Mouse (Mus musculus) limb, embryonic 11.5 days (tissue): ENCODE measurements around the gene Cfap77. TPM values are rescaled to one million over a fixed set of nuclear protein-coding genes. Genes with fewer than 3 reads are reported as not detected.
"Not testable (repeated sequence)": the region's sequence is repeated elsewhere in the genome, so short reads cannot be mapped to it uniquely, and the experiment has no call there.

Experiments
- ATAC-seq: fragments of 200-750 bp; cut with Nextera tagmentation; 2 replicates; pipeline ENCODE4 v1.8.0; 2017; ENCODE audit warnings: low read depth; ENCODE audit not compliant: insufficient number of reproducible peaks, low FRiP score, low TSS enrichment
- DNase-seq: peaks from one replicate; pipeline ENCODE4 v3.0.0-alpha.2; 2015; ENCODE audit warnings: low spot score
- H3K27ac ChIP-seq: fragments of 300-500 bp; sonication (generic); replicated peaks from 2 replicates; pipeline ENCODE4 v1.5.1; 2014; ENCODE audit warnings: low read depth, mild to moderate bottlenecking, low read length
- H3K27me3 ChIP-seq: fragments of 300-500 bp; sonication (generic); 2 replicates; pipeline ENCODE4 v1.6.1; 2014; ENCODE audit warnings: mild to moderate bottlenecking, low read length, mixed read lengths; ENCODE audit not compliant: control insufficient read depth, insufficient read depth
- H3K36me3 ChIP-seq: fragments of 300-500 bp; sonication (generic); 2 replicates; pipeline ENCODE4 v1.6.1; 2014; ENCODE audit warnings: mild to moderate bottlenecking, low read length, moderate library complexity, mixed read lengths; ENCODE audit not compliant: control insufficient read depth, insufficient read depth
- H3K4me1 ChIP-seq: fragments of 300-500 bp; sonication (generic); 2 replicates; pipeline ENCODE4 v1.6.1; 2014; ENCODE audit warnings: low read length, mixed read lengths; ENCODE audit not compliant: control insufficient read depth, insufficient read depth
- H3K4me2 ChIP-seq: fragments of 300-500 bp; sonication (generic); 2 replicates; pipeline ENCODE4 v1.6.1; 2014; ENCODE audit warnings: low read depth, mild to moderate bottlenecking, moderate library complexity; ENCODE audit not compliant: severe bottlenecking
- H3K4me3 ChIP-seq: fragments of 300-500 bp; sonication (generic); 2 replicates; pipeline ENCODE4 v1.5.1; 2014; ENCODE audit warnings: low read depth, low read length
- H3K9ac ChIP-seq: fragments of 300-500 bp; sonication (generic); 2 replicates; pipeline ENCODE4 v1.6.1; 2014; ENCODE audit warnings: mild to moderate bottlenecking, low read length
- H3K9me3 ChIP-seq: fragments of 300-500 bp; sonication (generic); 2 replicates; pipeline ENCODE4 v1.6.1; 2016; ENCODE audit warnings: low read length; ENCODE audit not compliant: control insufficient read depth
- WGBS: fragments of 180-500 bp; shearing (Covaris S2); extraction: QIAGEN DNeasy Blood & Tissue Kit; methylation state at CpG from one replicate; pipeline ENCODE4 v1.1.7; 2014; 5-methylcytosine and 5-hydroxymethylcytosine counted together
- polyA plus RNA-seq: library from polyadenylated mRNA; unstranded; fragments of >200 nt; fragmentation: Nextera tagmentation; extraction: Ambion mirVana; gene quantifications from 2 replicates; pipeline ENCODE4 v1.2.1, GENCODE M21; 2014

Gene Cfap77
- not detected in 2 replicates for polyA plus RNA-seq

DNA sequence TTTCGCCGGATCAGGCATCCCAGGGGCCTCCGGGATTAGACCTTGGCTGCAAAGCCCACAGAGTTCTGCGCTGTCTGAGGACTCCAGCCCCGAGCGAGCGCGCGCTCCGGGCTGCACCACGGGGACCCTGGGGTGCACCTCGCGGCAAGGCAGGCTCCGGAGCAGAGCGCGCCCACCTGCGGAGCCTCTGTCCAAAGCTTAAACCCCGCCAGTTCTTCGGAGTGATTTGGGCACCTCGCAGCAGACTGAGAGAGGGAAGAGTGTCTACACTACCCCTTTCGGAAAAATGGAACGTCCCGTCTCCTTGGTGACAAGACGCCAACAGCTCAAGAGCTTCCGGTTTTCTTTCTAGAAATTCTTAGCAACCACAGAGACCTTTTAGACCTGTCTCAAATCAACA lies at the start of gene Cfap77:
Cfap77 (minus strand) TSS at position 76 of the 400 bp plus-strand sequence.
- Histone ChIP-seq H3K9ac (peak within 1 kb of the TSS; percentile 67), H3K4me2 (peak within 1 kb of the TSS; percentile 75), H3K4me3 (peak within 1 kb of the TSS; percentile 33), H3K27ac (no peak within 1 kb of the TSS), H3K27me3 (peaks cover 9% of the 10 kb centered on the region), H3K4me1 (no peaks in the 10 kb centered on the region; the same call in 1 of the 2 replicates), H3K9me3 (no peaks in the 10 kb centered on the region), H3K36me3 (no peaks in the 10 kb centered on the region)
- DNase-seq (peak; percentile 70), ATAC-seq (no peak)
- 0% methylated on average over 25 of the region's 25 CpGs for WGBS

DNA sequence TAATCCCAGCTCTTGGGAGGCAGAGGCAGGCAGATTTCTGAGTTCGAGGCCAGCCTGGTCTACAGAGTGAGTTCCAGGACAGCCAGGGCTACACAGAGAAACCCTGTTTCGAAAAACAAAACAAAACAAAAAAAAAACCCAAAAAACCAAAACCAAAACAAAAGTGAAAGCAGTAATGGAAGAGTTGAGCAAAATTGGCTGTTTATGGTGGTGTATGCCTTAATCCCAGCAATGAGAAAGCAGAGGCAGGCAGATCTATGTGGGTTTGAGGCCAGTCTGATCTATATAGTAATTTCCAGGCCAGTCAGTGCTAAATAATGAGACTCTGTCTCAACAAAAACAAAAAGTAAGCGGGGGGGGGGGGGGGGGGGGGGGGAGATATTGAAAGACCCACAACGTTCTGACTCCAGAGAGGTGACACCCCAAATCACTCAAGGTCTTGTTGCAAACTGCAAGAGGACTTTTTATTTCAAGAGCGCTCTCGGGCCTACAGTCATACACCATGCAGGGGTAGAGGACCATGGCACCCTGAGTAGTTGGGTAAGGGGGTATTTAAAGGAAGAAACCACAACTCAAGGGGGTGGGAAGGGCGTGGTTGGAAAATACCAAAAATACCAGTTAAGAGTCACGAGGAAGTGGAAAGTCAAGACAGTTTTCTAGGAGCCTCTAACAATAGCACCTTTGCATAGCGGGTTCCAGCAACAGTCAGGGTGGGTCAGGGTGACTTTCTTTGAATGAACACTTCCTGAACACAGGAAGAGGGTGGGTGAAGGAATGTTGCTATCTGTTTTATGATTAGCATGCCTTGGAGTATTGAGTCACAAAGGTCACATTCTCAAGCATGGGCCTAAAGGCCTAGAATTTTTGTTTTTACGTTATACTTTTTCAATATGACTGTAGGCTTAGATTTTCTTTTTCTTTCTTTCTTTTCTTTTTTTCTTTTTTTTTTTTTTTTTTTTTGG lies 47.8 kb upstream of the Cfap77 start:
- not testable (repeated sequence) for H3K4me2 ChIP-seq, H3K9me3 ChIP-seq, H3K27me3 ChIP-seq, DNase-seq, H3K4me3 ChIP-seq, H3K9ac ChIP-seq, H3K4me1 ChIP-seq, H3K36me3 ChIP-seq, ATAC-seq, H3K27ac ChIP-seq
- WGBS = 83% methylated on average over 8 of the region's 10 CpGs

DNA sequence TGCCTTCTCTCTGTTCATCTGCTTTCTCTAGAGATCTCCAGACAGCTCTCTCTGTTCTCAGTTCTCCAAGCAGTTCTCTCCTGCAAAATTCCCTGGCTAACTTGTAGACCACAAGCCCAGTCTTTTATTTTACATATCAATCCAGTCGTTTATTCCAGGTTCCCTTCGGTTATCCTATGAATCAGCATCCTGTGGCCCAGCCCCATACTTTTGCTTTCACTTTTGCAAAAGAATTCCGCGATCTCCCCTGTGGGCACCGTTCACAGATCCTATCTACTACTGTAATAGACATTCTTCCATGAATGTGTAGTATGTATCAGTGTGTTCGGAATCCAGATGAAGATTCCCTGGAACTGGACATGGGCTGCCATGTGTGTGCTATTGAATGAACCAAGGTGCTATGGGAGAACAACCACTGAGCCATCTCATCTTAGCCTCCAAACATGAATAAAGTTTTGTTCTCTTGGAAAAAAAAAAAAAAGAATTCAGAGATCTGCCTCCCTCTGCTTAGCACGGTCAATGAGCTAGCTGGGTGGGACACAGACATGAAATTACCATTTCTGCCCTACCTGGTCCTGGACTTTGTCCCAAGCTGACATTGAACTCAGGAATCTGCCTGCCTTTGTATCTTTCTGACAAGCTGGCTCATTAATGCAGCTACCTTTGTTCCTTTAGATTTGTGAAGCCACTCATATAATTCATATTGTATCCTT lies 46.1 kb upstream of the Cfap77 start:
- H3K9me3 ChIP-seq = no peaks in the 10 kb centered on the region
- H3K4me1 ChIP-seq = no peaks in the 10 kb centered on the region
- no peaks in the 10 kb centered on the region for H3K27me3 ChIP-seq
- H3K4me3 ChIP-seq = no peak overlapping the region
- no peaks in the 10 kb centered on the region for H3K36me3 ChIP-seq
- no peak overlapping the region for H3K27ac ChIP-seq
- no peak overlapping the region for H3K4me2 ChIP-seq
- ATAC-seq = no peak
- no peak for DNase-seq
- H3K9ac ChIP-seq = no peak overlapping the region
- 77% methylated on average over 7 of the region's 7 CpGs for WGBS

DNA sequence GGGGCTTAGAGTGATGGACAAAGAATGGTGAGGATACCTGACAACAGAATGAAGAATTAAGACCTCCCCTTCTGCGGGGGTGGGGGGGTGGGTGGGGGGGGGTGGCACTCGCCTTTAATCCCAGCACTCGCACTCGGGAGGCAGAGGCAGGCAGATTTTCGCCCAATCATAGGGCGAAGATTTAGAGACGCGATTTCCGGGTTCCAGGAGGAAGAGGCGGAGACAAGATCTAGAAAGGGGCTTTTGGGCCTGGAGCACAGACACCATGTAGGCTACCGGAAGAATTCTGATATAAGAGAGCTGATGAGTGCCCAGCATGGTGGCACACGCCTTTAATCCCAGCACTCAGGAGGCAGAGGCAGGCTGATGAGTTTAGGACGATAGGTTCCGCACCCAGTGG lies 44.8 kb upstream of the Cfap77 start:
- H3K9ac ChIP-seq = no peak overlapping the region
- H3K4me1 ChIP-seq = no peaks in the 10 kb centered on the region
- H3K4me2 ChIP-seq = no peak overlapping the region
- DNase-seq (no peak), ATAC-seq (no peak)
- WGBS = 90% methylated on average over 14 of the region's 14 CpGs
- H3K27me3 ChIP-seq = no peaks in the 10 kb centered on the region
- H3K27ac ChIP-seq = no peak overlapping the region
- no peaks in the 10 kb centered on the region for H3K9me3 ChIP-seq
- no peak overlapping the region for H3K4me3 ChIP-seq
- no peaks in the 10 kb centered on the region for H3K36me3 ChIP-seq

DNA sequence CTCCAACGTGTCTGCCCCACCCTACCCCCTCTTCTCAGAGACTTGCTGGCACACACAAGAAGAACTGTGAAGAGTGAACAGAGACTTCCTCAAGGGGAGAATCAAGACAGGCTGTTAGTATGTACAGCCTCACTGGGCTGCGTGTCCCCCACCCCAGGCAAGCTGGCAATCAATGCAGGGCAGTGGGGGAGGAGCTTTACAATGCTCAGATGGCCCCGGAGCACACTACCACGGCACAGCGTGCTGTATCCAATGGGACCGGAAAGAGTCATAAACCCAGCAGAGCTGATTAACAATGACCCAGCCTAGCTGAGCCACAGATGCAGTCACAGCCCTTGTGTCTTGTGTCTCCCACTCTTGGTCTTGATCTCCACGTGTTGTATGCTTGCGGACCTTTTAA lies 43.9 kb upstream of the Cfap77 start:
- H3K9ac ChIP-seq = no peak overlapping the region
- 57% methylated on average over 8 of the region's 8 CpGs for WGBS
- H3K4me1 ChIP-seq = no peaks in the 10 kb centered on the region
- no peak overlapping the region for H3K27ac ChIP-seq
- H3K27me3 ChIP-seq = no peaks in the 10 kb centered on the region
- no peak for ATAC-seq
- H3K4me2 ChIP-seq = no peak overlapping the region
- no peaks in the 10 kb centered on the region for H3K9me3 ChIP-seq
- H3K36me3 ChIP-seq = no peaks in the 10 kb centered on the region
- DNase-seq = peak; percentile 25
- no peak overlapping the region for H3K4me3 ChIP-seq

DNA sequence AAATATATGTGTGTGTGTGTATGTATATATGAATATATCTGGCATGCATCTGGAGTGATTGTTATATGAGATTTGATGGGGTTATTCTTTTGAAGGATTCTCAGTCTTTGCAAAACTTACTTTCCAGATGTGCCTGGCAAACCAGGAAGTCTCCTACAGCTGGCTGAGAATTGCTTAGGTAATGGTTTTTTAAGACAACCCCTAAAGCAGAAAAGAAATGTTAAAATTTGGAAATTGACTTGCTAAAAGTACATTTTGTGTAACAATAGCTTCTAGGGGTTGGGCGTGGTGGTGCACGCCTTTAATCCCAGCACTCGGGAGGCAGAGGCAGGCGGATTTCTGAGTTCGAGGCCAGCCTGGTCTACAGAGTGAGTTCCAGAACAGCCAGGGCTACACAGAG lies 43.1 kb upstream of the Cfap77 start:
- H3K27me3 ChIP-seq, H3K4me2 ChIP-seq, H3K9ac ChIP-seq, H3K4me1 ChIP-seq, H3K4me3 ChIP-seq, H3K9me3 ChIP-seq, H3K36me3 ChIP-seq, DNase-seq, H3K27ac ChIP-seq, ATAC-seq: not testable (repeated sequence)
- WGBS = 95% methylated on average over 4 of the region's 5 CpGs

DNA sequence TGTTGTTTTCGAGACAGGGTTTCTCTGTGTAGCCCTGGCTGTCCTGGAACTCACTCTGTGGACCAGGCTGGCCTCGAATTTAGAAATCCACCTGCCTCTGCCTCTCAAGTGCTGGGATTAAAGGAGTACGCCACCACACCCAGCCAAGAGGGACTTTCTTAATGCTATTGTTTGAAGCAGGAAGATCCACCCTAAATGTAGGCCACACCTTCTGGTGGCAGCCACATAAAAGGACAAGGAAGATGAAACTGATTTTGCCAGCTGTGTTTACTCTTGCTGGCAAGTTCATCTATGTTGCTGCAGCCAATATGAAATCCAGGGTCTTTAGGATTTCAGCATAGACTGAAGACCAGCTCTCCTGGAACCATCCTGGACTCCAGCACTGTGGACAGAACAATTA lies 42.6 kb upstream of the Cfap77 start:
- ATAC-seq (no peak), DNase-seq (no peak)
- Histone ChIP-seq H3K9ac (no peak overlapping the region), H3K4me2 (no peak overlapping the region), H3K4me3 (no peak overlapping the region), H3K9me3 (no peaks in the 10 kb centered on the region), H3K36me3 (no peaks in the 10 kb centered on the region), H3K27ac (no peak overlapping the region), H3K27me3 (no peaks in the 10 kb centered on the region), H3K4me1 (no peaks in the 10 kb centered on the region)
- 86% methylated on average over 3 of the region's 3 CpGs for WGBS

DNA sequence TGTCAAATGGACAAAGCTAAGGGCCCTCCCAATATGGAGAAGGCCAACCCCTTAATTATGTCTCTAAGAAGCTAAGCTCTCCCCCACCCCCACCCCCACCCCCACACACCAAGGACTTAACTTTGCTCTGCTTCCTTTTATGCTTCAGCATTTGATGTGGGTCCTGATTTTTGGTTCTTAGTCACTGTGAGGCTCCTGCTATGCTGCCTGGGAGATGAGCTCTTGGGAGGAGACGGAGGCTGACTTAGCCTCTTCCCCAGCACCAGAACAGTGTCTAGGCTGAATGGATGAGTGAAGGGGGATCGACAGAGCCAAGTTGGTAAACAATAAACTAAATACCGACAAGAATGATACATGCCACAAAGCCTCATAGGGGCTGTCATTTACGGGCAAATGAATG lies 41.9 kb upstream of the Cfap77 start:
- no peaks in the 10 kb centered on the region for H3K9me3 ChIP-seq
- no peak overlapping the region for H3K4me2 ChIP-seq
- H3K4me3 ChIP-seq = no peak overlapping the region
- H3K9ac ChIP-seq = no peak overlapping the region
- DNase-seq = no peak
- H3K4me1 ChIP-seq = no peaks in the 10 kb centered on the region
- no peaks in the 10 kb centered on the region for H3K36me3 ChIP-seq
- no peaks in the 10 kb centered on the region for H3K27me3 ChIP-seq
- WGBS = 78% methylated on average over 4 of the region's 4 CpGs
- ATAC-seq = no peak
- no peak overlapping the region for H3K27ac ChIP-seq
